Mouse (Mus musculus) embryonic fibroblast, embryonic 13.5 days (primary cell): ENCODE data around the gene Tha1.
A peak's percentile ranks its signal among the peaks of the same experiment; 100 is the strongest.

Source experiments
- CTCF ChIP-seq: IDR thresholded peaks from 2 replicates; pipeline ENCODE4 v1.5.1; 2011; ENCODE audit warnings: mild to moderate bottlenecking, control low read depth, low read length, moderate library complexity, borderline replicate concordance; ENCODE audit not compliant: insufficient read depth
- POLR2A ChIP-seq: IDR thresholded peaks from 2 replicates; pipeline ENCODE4 v1.6.1; 2011; ENCODE audit warnings: low read depth, mild to moderate bottlenecking, control low read depth, low read length, moderate library complexity

GRCm38 (mm10) chr11:117870688-117871365 is 2.5 kb downstream of the Tha1 start:
- TF ChIP-seq POLR2A, result no peak
- TF ChIP-seq CTCF, result peak; percentile 96
